Mouse (Mus musculus) CH12.LX (cell line): ENCODE measurements around the gene Nmur1.

Experiments used
- CTCF ChIP-seq, 2 experiments: IDR thresholded peaks in 1 of 2; conservative IDR thresholded peaks in 1 of 2; 2 replicates each; pipeline ENCODE4 v1.5.1; 2011 to 2012; ENCODE audit warnings: low read depth in 2 of 2, low read length in 2 of 2, improper control_type of control experiment in 1 of 2, inconsistent platforms in 1 of 2, mild to moderate bottlenecking in 1 of 2, moderate library complexity in 1 of 2
- EP300 ChIP-seq: IDR thresholded peaks from 2 replicates; pipeline ENCODE4 v1.6.1; 2011; ENCODE audit warnings: low read length, improper control_type of control experiment
- USF1 ChIP-seq: IDR thresholded peaks from 2 replicates; pipeline ENCODE4 v1.6.1; 2014; ENCODE audit warnings: low read depth, mild to moderate bottlenecking, inconsistent platforms, low read length, improper control_type of control experiment
- ZC3H11A ChIP-seq: IDR thresholded peaks from 2 replicates; pipeline ENCODE4 v1.6.1; 2012; ENCODE audit warnings: low read depth, mild to moderate bottlenecking, inconsistent platforms, low read length, improper control_type of control experiment

DNA sequence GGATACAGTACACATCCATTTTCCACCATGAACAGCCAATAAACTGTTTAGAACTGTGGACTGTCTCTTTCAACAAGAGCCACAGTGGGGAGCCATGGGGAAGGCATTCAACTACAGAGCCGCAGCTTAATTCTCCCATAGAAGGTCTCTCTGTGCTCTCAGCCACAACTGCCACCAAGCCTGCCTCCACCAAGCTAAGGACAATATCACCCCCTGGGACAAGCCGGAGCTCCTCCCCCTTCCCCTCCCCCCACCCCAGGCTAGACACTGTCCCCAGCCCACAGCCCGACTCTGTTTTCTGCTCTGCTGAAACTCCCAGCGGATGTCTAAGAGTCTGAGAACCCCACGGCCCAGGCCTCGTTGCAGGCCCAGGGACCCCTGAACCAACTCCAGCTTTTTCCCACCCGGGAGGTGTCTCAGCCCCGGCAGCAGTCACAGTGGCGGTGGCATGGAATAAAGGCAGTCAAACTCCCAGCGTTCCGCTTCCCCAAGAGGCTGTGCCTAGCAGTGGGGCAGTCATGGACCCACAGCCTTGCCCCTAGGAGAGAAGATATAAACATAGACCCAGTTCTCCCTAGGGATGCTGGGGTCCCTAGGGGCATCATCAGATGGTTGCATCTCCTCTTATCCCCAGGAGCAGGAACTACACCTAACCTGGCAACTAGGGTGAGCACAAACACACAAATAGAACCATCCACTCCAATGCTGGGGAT is 1.0 kb downstream of the Nmur1 start:
- TF ChIP-seq CTCF (conservative IDR thresholded peaks at IDR 0.05 in 1 of 2, IDR thresholded peaks at IDR 0.05 in 1 of 2; ENCODE audit: low read depth in 2 of 2, low read length in 2 of 2) (no peak), EP300 (no peak), ZC3H11A (no peak), USF1 (no peak)
